Mouse (Mus musculus) midbrain, embryonic 15.5 days (tissue): ENCODE results near the gene Prrx1. TPM values are rescaled to one million over a fixed set of nuclear protein-coding genes. Genes with fewer than 3 reads are reported as not detected.

Source experiments
- ATAC-seq: fragments of 200-750 bp; cut with Nextera tagmentation; replicated peaks from 2 replicates; pipeline ENCODE4 v1.8.0; 2017; ENCODE audit warnings: moderate TSS enrichment
- H3K27ac ChIP-seq: fragments of 300-500 bp; sonication (generic); 2 replicates; pipeline ENCODE4 v1.5.1; 2015; ENCODE audit warnings: mild to moderate bottlenecking, inconsistent platforms
- H3K27me3 ChIP-seq: fragments of 300-500 bp; sonication (generic); replicated peaks from 2 replicates; pipeline ENCODE4 v1.6.1; 2015; ENCODE audit warnings: inconsistent platforms
- H3K36me3 ChIP-seq: fragments of 300-500 bp; sonication (generic); replicated peaks from 2 replicates; pipeline ENCODE4 v1.6.1; 2015; ENCODE audit warnings: inconsistent platforms
- H3K4me1 ChIP-seq: fragments of 300-500 bp; sonication (generic); 2 replicates; pipeline ENCODE4 v1.6.1; 2015; ENCODE audit warnings: inconsistent platforms
- H3K4me2 ChIP-seq: fragments of 300-500 bp; sonication (generic); 2 replicates; pipeline ENCODE4 v1.6.1; 2015; ENCODE audit warnings: inconsistent platforms, mild to moderate bottlenecking, moderate library complexity
- H3K4me3 ChIP-seq: fragments of 300-500 bp; sonication (generic); 2 replicates; pipeline ENCODE4 v1.5.1; 2015; ENCODE audit warnings: mild to moderate bottlenecking, inconsistent platforms
- H3K9ac ChIP-seq: fragments of 300-500 bp; sonication (generic); 2 replicates; pipeline ENCODE4 v1.6.1; 2015; ENCODE audit warnings: mild to moderate bottlenecking, inconsistent platforms
- H3K9me3 ChIP-seq: fragments of 300-500 bp; sonication (generic); 2 replicates; pipeline ENCODE4 v1.6.1; 2016; ENCODE audit warnings: inconsistent platforms
- WGBS: fragments of 180-500 bp; shearing (Covaris S2); methylation state at CpG from one replicate; pipeline ENCODE4 v1.1.7; 2015; ENCODE audit warnings: mixed read lengths; 5-methylcytosine and 5-hydroxymethylcytosine counted together
- polyA plus RNA-seq: library from polyadenylated mRNA; unstranded; fragments of >200 nt; fragmentation: Nextera tagmentation; extraction: Ambion mirVana; gene quantifications from 2 replicates; pipeline ENCODE4 v1.2.1, GENCODE M21; 2015

Gene Prrx1
- polyA plus RNA-seq, 1 experiment from 2014 or later: 3.6 TPM

GRCm38 (mm10) chr1:163338525-163339218 is 25.2 kb upstream of the Prrx1 start:
- Histone ChIP-seq H3K4me2 (no peak overlapping the region), H3K36me3 (no peaks in the 10 kb centered on the region), H3K9ac (no peak overlapping the region), H3K9me3 (no peaks in the 10 kb centered on the region), H3K4me1 (no peaks in the 10 kb centered on the region), H3K27ac (no peak overlapping the region), H3K4me3 (no peak overlapping the region), H3K27me3 (no peaks in the 10 kb centered on the region)
- peak; percentile 30; the same call in 1 of the 2 replicates for ATAC-seq
- WGBS: 57% methylated on average over 7 of the region's 7 CpGs

- Histone ChIP-seq H3K9ac (no peak overlapping the region), H3K4me2 (no peak overlapping the region), H3K4me3 (no peak overlapping the region), H3K9me3 (no peaks in the 10 kb centered on the region), H3K4me1 (no peaks in the 10 kb centered on the region), H3K36me3 (no peaks in the 10 kb centered on the region), H3K27me3 (no peaks in the 10 kb centered on the region), H3K27ac (no peak overlapping the region)
- WGBS: 90% methylated on average over 2 of the region's 2 CpGs
- ATAC-seq: no peak
Measured at GRCm38 (mm10) chr1:163337821-163338220, 24.3 kb upstream of the Prrx1 start.

- no peak for ATAC-seq
- Histone ChIP-seq H3K9ac (no peak overlapping the region), H3K4me3 (no peak overlapping the region), H3K27ac (no peak overlapping the region), H3K27me3 (no peaks in the 10 kb centered on the region), H3K9me3 (no peaks in the 10 kb centered on the region), H3K4me1 (no peaks in the 10 kb centered on the region), H3K4me2 (no peak overlapping the region), H3K36me3 (no peaks in the 10 kb centered on the region)
- WGBS: 68% methylated on average over 2 of the region's 2 CpGs
Measured at GRCm38 (mm10) chr1:163327279-163327678, 13.8 kb upstream of the Prrx1 start.

- H3K4me3 ChIP-seq: no peak overlapping the region
- no peak for ATAC-seq
- H3K27me3 ChIP-seq: peaks cover 17% of the 10 kb centered on the region
- 70% methylated on average over 3 of the region's 3 CpGs for WGBS
- no peak overlapping the region for H3K4me2 ChIP-seq
- peaks cover 2% of the 10 kb centered on the region for H3K4me1 ChIP-seq
- no peaks in the 10 kb centered on the region for H3K9me3 ChIP-seq
- no peak overlapping the region for H3K27ac ChIP-seq
- H3K36me3 ChIP-seq: no peaks in the 10 kb centered on the region
- no peak overlapping the region for H3K9ac ChIP-seq
Measured at GRCm38 (mm10) chr1:163319669-163320571, 6.4 kb upstream of the Prrx1 start.

- Histone ChIP-seq H3K9me3 (no peaks in the 10 kb centered on the region), H3K27me3 (peaks cover 27% of the 10 kb centered on the region), H3K27ac (no peak overlapping the region), H3K9ac (no peak overlapping the region), H3K4me2 (no peak overlapping the region), H3K4me3 (no peak overlapping the region), H3K4me1 (peaks cover 32% of the 10 kb centered on the region), H3K36me3 (no peaks in the 10 kb centered on the region)
- 35% methylated on average over 1 of the region's 1 CpGs for WGBS
- no peak for ATAC-seq
Measured at GRCm38 (mm10) chr1:163316920-163317319, 3.4 kb upstream of the Prrx1 start.

GRCm38 (mm10) chr1:163314829-163315301 is 1.4 kb upstream of the Prrx1 start:
- no peaks in the 10 kb centered on the region for H3K9me3 ChIP-seq
- H3K9ac ChIP-seq: no peak overlapping the region
- 2% methylated on average over 23 of the region's 23 CpGs for WGBS
- no peaks in the 10 kb centered on the region for H3K36me3 ChIP-seq
- peak overlapping the region; percentile 25 for H3K4me3 ChIP-seq
- H3K4me1 ChIP-seq: peaks cover 38% of the 10 kb centered on the region
- ATAC-seq: no peak
- H3K27ac ChIP-seq: no peak overlapping the region
- H3K4me2 ChIP-seq: peak overlapping the region; percentile 88
- H3K27me3 ChIP-seq: peaks cover 48% of the 10 kb centered on the region

GRCm38 (mm10) chr1:163313921-163314725 is 613 bp upstream of the Prrx1 start:
- Histone ChIP-seq H3K27ac (no peak overlapping the region), H3K4me2 (peak overlapping the region; percentile 88), H3K36me3 (no peaks in the 10 kb centered on the region), H3K4me3 (peak overlapping the region; percentile 40), H3K4me1 (peaks cover 38% of the 10 kb centered on the region), H3K9me3 (no peaks in the 10 kb centered on the region), H3K27me3 (peaks cover 55% of the 10 kb centered on the region), H3K9ac (no peak overlapping the region; the same call in 1 of the 2 replicates)
- peak; percentile 56 for ATAC-seq
- under 1% methylated on average over 21 of the region's 21 CpGs for WGBS

GRCm38 (mm10) chr1:163311861-163312811 is 1.4 kb downstream of the Prrx1 start:
- H3K36me3 ChIP-seq: no peaks in the 10 kb centered on the region
- H3K27ac ChIP-seq: no peak overlapping the region
- peaks cover 72% of the 10 kb centered on the region for H3K27me3 ChIP-seq
- peak overlapping the region; percentile 88 for H3K4me2 ChIP-seq
- peak overlapping the region; percentile 40 for H3K4me3 ChIP-seq
- WGBS: under 1% methylated on average over 59 of the region's 59 CpGs
- H3K9me3 ChIP-seq: no peaks in the 10 kb centered on the region
- peak; percentile 38 for ATAC-seq
- peaks cover 44% of the 10 kb centered on the region for H3K4me1 ChIP-seq
- peak overlapping the region; percentile 43 for H3K9ac ChIP-seq

GRCm38 (mm10) chr1:163311006-163311836 is 2.3 kb downstream of the Prrx1 start:
- H3K27ac ChIP-seq: no peak overlapping the region
- peaks cover 75% of the 10 kb centered on the region for H3K27me3 ChIP-seq
- WGBS: 12% methylated on average over 13 of the region's 13 CpGs
- H3K36me3 ChIP-seq: no peaks in the 10 kb centered on the region
- H3K4me3 ChIP-seq: peak overlapping the region; percentile 40
- no peak for ATAC-seq
- H3K9me3 ChIP-seq: no peaks in the 10 kb centered on the region
- peaks cover 44% of the 10 kb centered on the region for H3K4me1 ChIP-seq
- H3K4me2 ChIP-seq: peak overlapping the region; percentile 88
- H3K9ac ChIP-seq: peak overlapping the region; percentile 43

GRCm38 (mm10) chr1:163310023-163310754 is 3.3 kb downstream of the Prrx1 start:
- no peak overlapping the region for H3K27ac ChIP-seq
- H3K9ac ChIP-seq: no peak overlapping the region
- no peaks in the 10 kb centered on the region for H3K36me3 ChIP-seq
- no peak overlapping the region for H3K4me3 ChIP-seq
- peaks cover 44% of the 10 kb centered on the region for H3K4me1 ChIP-seq
- no peak overlapping the region for H3K4me2 ChIP-seq
- 15% methylated on average over 8 of the region's 8 CpGs for WGBS
- no peaks in the 10 kb centered on the region for H3K9me3 ChIP-seq
- H3K27me3 ChIP-seq: peaks cover 65% of the 10 kb centered on the region
- ATAC-seq: no peak
